Mouse (Mus musculus): Measurements from ENCODE around the gene Pin1. TPM values are rescaled to one million over a fixed set of nuclear protein-coding genes. Genes with fewer than 3 reads are reported as not detected.
A peak's percentile ranks its signal among the peaks of the same experiment; 100 is the strongest.
"Not testable (repeated sequence)": the region's sequence is repeated elsewhere in the genome, so short reads cannot be mapped to it uniquely, and the experiment has no call there.

The Pin1 gene
- total RNA-seq, 2 experiments from 2014 or later: 38.7 to 40.0 TPM

DNA sequence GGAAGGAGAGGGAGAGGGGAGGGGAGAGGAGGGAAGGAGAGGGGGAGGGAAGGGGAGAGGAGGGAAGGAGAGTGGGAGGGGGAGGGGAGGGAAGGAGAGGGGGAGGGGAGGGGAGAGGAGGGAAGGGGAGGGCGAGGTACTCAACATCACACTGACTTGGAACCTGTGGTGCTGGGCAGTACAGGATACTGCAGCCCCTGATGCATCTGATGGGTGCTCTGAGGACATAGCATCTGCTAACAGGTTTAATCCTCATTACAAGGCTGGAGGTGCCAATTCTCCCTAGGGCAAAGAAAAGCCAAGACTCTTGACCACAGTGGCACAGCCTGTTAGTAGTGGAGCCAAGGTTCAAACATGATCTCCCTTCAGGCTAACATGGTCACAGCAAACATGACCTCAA is 37.5 kb downstream of the Pin1 start:
- no peak for DNase-seq (ENCODE audit: extremely low spot score in 1 of 2, low spot score in 2 of 2)
- intact Hi-C loops (cut with DNase I): no loop called here

DNA sequence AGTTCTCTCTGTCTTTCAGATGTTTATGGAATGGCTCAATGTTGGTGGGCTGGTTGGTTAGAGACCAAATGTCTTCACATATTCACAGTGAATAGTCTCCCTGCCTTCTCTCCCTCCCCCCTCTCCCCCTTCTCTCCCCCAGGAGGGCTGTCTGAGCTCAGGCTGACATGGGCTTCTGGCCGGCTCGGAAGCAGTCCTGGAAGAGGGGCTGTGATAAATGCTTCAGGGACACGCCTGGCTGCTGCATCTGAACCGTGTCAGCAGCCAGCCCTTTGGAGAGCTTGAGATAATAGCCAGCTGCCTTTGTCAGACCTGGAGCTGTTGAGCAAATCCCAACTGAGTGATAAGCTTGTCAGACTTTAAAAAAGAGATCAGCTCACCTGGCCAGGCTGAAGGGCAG is 38.0 kb downstream of the Pin1 start:
- no peak for DNase-seq (ENCODE audit: extremely low spot score in 1 of 2, low spot score in 2 of 2)
- intact Hi-C loops (cut with DNase I): no loop called here

GRCm38 (mm10) chr9:20690449-20690848 is 38.6 kb downstream of the Pin1 start:
- DNase-seq (ENCODE audit: extremely low spot score in 1 of 2, low spot score in 2 of 2); intact Hi-C loops (cut with DNase I): not testable (repeated sequence)

- no peak for DNase-seq (ENCODE audit: extremely low spot score in 1 of 2, low spot score in 2 of 2)
- intact Hi-C loops (cut with DNase I): no loop called here
These were observed 41.0 kb downstream of the Pin1 start for GRCm38 (mm10) chr9:20692863-20693262.

DNA sequence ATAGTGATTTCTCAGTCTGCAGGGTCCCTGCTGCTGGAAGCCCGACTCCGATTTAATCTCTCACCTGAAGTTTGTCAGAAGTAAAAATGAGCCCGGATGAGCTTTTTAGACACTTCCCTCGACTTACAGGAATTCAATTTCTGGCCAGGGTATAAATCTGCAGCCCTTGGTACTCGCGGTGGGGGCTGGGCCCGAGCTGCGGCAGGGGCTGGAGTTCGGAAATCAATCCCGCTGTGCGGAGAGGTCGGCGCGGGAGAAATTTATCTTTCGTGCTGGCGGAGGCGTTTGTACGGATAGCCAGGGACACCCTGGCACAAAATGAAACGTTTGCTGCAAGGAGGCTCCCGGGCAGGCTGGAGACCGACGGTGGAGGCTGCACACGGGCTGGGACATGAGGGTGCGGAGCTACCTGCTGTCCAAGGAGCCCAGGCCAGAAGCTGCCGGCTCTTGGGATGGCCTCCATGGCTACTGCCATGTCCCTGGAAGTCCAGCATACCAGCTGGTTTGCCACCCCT is 42.9 kb downstream of the Pin1 start:
- intact Hi-C loops (cut with DNase I): no loop called here
- no peak for DNase-seq (ENCODE audit: extremely low spot score in 1 of 2, low spot score in 2 of 2)

GRCm38 (mm10) chr9:20696107-20696712 is 44.3 kb downstream of the Pin1 start:
- intact Hi-C loops (cut with DNase I): no loop called here

GRCm38 (mm10) chr9:20697466-20697865 is 45.6 kb downstream of the Pin1 start:
- intact Hi-C loops (cut with DNase I): no loop called here
- DNase-seq (ENCODE audit: extremely low spot score in 1 of 2, low spot score in 2 of 2): no peak

More at GRCm38 (mm10) chr9:20696107-20696712, 44.3 kb downstream of the Pin1 start:
- no peak for DNase-seq (ENCODE audit: extremely low spot score in 1 of 2, low spot score in 2 of 2)

DNA sequence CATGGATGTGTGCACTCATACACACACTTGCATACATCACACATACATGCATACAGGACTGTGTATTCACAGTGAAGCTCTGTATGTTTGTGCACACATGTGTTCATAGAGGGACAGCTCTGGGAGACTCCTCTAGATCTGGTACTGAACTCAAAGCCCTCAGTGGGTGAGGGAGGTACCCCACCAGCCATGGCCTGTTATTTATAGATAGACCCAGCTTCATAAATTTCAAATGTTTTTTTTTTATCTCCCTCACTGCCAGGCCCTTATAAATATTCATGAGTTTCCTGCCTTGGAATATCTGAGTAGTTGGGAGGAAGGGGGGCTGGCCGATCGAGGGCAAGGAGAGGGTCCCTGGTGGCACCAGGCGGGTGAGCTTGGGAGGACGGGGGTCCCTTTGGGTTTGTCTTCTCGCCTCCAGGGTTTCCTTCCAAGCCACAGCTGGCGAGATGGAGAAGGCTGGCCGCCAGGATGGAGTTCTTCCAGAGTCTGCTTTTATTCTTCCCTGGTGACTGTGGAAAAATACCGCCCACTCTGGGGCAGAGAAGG is 52.0 kb downstream of the Pin1 start:
- DNase-seq (ENCODE audit: extremely low spot score in 1 of 2, low spot score in 2 of 2): peak in 1 of 2 experiments; percentile 50
- intact Hi-C loops (cut with DNase I): no loop called here

DNA sequence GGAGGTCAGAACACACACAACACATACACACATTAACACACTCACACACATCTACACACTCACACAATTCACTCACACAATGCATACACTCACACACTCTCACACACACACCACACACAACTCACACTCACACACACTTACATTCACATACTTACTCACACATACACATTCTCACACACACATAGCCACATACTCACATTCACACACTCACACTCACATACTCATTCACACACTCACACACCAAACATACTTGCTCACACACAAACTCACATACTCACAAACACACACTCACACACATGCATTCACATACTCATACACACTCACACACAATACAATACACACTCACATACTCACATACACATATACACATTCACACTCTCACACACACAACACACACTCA is 53.5 kb downstream of the Pin1 start:
- intact Hi-C loops (cut with DNase I): no loop called here

DNA sequence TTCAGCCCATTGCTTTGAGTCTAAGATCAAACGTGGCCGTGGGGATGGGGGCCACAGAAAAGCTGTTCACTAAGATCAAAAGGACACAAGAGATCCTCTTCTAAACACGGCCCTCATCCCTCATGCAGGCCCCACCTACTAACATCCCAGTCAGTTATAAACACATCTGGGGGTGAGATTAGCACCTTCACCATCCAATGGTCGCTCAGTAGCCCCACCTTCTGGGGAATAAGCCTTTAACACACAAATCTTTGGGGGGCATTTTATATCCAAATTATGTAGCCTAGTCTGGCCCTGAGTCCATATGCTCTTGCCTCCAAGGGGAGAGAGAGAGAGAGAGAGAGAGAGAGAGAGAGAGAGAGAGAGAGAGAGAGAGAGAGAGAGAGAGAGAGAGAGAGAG is 54.1 kb downstream of the Pin1 start:
- intact Hi-C loops (cut with DNase I): no loop called here
- no peak for DNase-seq (ENCODE audit: extremely low spot score in 1 of 2, low spot score in 2 of 2)

More for the DNA sequence above, 53.5 kb downstream of the Pin1 start:
- DNase-seq (ENCODE audit: extremely low spot score in 1 of 2, low spot score in 2 of 2): no peak

DNA sequence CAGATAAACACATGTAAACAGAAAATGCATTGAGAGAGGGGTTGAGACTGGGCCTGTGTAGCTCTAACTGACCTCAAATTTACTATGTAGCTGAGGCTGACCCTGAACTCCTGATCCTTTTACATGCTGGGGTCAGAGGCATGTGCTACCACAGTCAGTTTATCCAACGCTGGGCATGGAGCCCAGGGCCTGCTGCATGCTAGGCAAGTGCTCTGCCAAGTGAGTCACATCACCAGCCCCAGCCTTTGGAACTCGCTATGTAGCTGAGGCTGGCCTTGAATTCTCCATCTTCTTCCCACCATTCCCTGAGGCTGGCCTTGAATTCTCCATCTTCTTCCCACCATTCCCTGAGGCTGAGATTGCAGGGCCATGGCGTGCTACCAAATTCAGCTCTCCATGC is 58.6 kb downstream of the Pin1 start:
- DNase-seq (ENCODE audit: extremely low spot score in 1 of 2, low spot score in 2 of 2): no peak
- intact Hi-C loops (cut with DNase I): no loop called here

GRCm38 (mm10) chr9:20712934-20713477 is 61.1 kb downstream of the Pin1 start:
- intact Hi-C loops (cut with DNase I): no loop called here
- no peak for DNase-seq (ENCODE audit: extremely low spot score in 1 of 2, low spot score in 2 of 2)

DNA sequence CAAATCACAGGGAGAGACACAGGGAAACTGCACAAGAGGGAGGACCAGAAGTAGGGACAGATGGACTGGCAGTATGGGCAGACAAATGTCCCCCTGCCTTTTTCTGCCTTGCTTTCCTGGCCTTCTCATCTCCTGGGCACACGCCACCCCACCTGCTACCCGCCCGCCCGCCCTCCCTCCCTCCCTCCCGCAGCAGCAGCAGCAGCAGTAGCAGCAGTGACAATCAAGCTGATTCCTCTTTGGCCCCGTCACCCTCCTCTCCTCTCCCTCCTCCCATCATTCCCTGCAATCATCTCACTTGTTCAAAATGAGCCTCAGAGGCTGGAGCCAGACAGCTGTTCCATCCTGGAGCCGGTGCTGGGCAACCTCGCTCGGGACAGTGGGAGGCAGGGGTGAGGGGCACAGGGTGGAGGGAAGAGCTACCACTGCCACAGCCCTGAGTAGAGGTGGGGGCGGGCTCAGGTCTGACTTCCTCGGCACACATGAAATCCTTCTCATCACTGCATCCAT is 61.6 kb downstream of the Pin1 start:
- DNase-seq (ENCODE audit: extremely low spot score in 1 of 2, low spot score in 2 of 2): no peak

GRCm38 (mm10) chr9:20715332-20715731 is 63.4 kb downstream of the Pin1 start:
- no peak for DNase-seq (ENCODE audit: extremely low spot score in 1 of 2, low spot score in 2 of 2)
- intact Hi-C loops (cut with DNase I): no loop called here

More for the DNA sequence above, 61.6 kb downstream of the Pin1 start:
- intact Hi-C loops (cut with DNase I): no loop called here

Other genes with a start within 250 kb of the Pin1 start
- 10 to 100 TPM; 30.9 to 31.5 TPM for gene Zfp26, start 191.9 kb upstream of the Pin1 start, total RNA-seq (2021)
- 10 to 100 TPM; 30.0 to 33.5 TPM for gene Zfp426, start 159.3 kb upstream of the Pin1 start, total RNA-seq (2021)
- 10 to 100 TPM; 54.4 to 56.7 TPM for gene Zfp266, start 130.7 kb upstream of the Pin1 start, total RNA-seq (2021)
- gene Zfp846, start 70.8 kb upstream of the Pin1 start, total RNA-seq (2021): 10 to 100 TPM; 33.9 to 35.9 TPM
- gene Ubl5, start 9.2 kb upstream of the Pin1 start, total RNA-seq (2021): 100 to 1,000 TPM; 326 to 331 TPM
- 10 to 100 TPM; 18.0 to 19.5 TPM for gene Fbxl12, start 7.3 kb upstream of the Pin1 start, total RNA-seq (2021)
- 100 to 1,000 TPM; 221 to 232 TPM for gene Olfm2, start 94.3 kb downstream of the Pin1 start, total RNA-seq (2021)
- gene Col5a3, start 163.0 kb downstream of the Pin1 start, total RNA-seq (2021): 1 to 10 TPM in 1 of 2 experiments, under 1 TPM in 1; 0.99 to 1.6 TPM
- gene Rdh8, start 166.4 kb downstream of the Pin1 start, total RNA-seq (2021): not detected
- 10 to 100 TPM; 48.8 to 50.5 TPM for gene A230050P20Rik, start 216.5 kb downstream of the Pin1 start, total RNA-seq (2021)
- 1 to 10 TPM; 8.8 to 9.7 TPM for gene Angptl6, start 227.6 kb downstream of the Pin1 start, total RNA-seq (2021)
- gene Ppan, start 236.1 kb downstream of the Pin1 start, total RNA-seq (2021): 10 to 100 TPM; 27.8 to 30.0 TPM
- 100 to 1,000 TPM; 120 to 127 TPM for gene Eif3g, start 246.5 kb downstream of the Pin1 start, total RNA-seq (2021)

Measured in left cerebral cortex, postnatal 10 days (tissue).